Mouse (Mus musculus) forebrain, embryonic 14.5 days (tissue): ENCODE data around the gene Lipa. TPM values are rescaled to one million over a fixed set of nuclear protein-coding genes. Genes with fewer than 3 reads are reported as not detected.

Source experiments
- ATAC-seq: fragments of 200-750 bp; cut with Nextera tagmentation; 2 replicates; pipeline ENCODE4 v1.8.0; 2017; ENCODE audit warnings: mild to moderate bottlenecking, moderate library complexity
- DNase-seq: peaks from one replicate; pipeline ENCODE4 v3.0.0-alpha.2; 2015; ENCODE audit warnings: low spot score
- H3K27ac ChIP-seq: fragments of 300-500 bp; sonication (generic); 2 replicates; pipeline ENCODE4 v1.5.1; 2014; ENCODE audit warnings: low read depth, mild to moderate bottlenecking, control low read depth, low read length, moderate library complexity
- H3K27me3 ChIP-seq: fragments of 300-500 bp; sonication (generic); replicated peaks from 2 replicates; pipeline ENCODE4 v1.6.1; 2014; ENCODE audit warnings: low read length, control low read depth, mixed read lengths; ENCODE audit not compliant: control insufficient read depth, insufficient read depth
- H3K36me3 ChIP-seq: fragments of 300-500 bp; sonication (generic); 2 replicates; pipeline ENCODE4 v1.6.1; 2014; ENCODE audit warnings: low read length, control low read depth; ENCODE audit not compliant: control insufficient read depth, insufficient read depth
- H3K4me1 ChIP-seq: fragments of 300-500 bp; sonication (generic); 2 replicates; pipeline ENCODE4 v1.6.1; 2014; ENCODE audit warnings: antibody characterized with exemption, low read length, control low read depth; ENCODE audit not compliant: control insufficient read depth, insufficient read depth
- H3K4me2 ChIP-seq: fragments of 300-500 bp; sonication (generic); 2 replicates; pipeline ENCODE4 v1.6.1; 2014; ENCODE audit warnings: mild to moderate bottlenecking, control low read depth, low read length
- H3K4me3 ChIP-seq: fragments of 300-500 bp; sonication (generic); 2 replicates; pipeline ENCODE4 v1.5.1; 2014; ENCODE audit warnings: low read depth, low read length, control low read depth
- H3K9ac ChIP-seq: fragments of 300-500 bp; sonication (generic); 2 replicates; pipeline ENCODE4 v1.6.1; 2014; ENCODE audit warnings: mild to moderate bottlenecking, low read length, control low read depth, moderate library complexity
- H3K9me3 ChIP-seq: fragments of 300-500 bp; sonication (generic); replicated peaks from 2 replicates; pipeline ENCODE4 v1.6.1; 2016; ENCODE audit warnings: low read length, control low read depth, mixed read lengths; ENCODE audit not compliant: control insufficient read depth
- WGBS: fragments of 180-500 bp; shearing (Covaris S2); extraction: QIAGEN DNeasy Blood & Tissue Kit; methylation state at CpG from one replicate; pipeline ENCODE4 v1.1.7; 2014; 5-methylcytosine and 5-hydroxymethylcytosine counted together
- polyA plus RNA-seq: library from polyadenylated mRNA; unstranded; fragments of >200 nt; fragmentation: Nextera tagmentation; extraction: Ambion mirVana; gene quantifications from 2 replicates; pipeline ENCODE4 v1.2.1, GENCODE M21; 2014

The Lipa gene
- polyA plus RNA-seq, 1 experiment from 2014 or later = 18.5 TPM

- ATAC-seq (no peak), DNase-seq (no peak)
Observed at GRCm38 (mm10) chr19:34493859-34494258, 33.4 kb downstream of the Lipa start.

GRCm38 (mm10) chr19:34483547-34483946 lies 43.7 kb downstream of the Lipa start:
- DNase-seq (peak; percentile 74), ATAC-seq (no peak)
- no peaks in the 10 kb centered on the region for H3K27me3 ChIP-seq
- H3K9me3 ChIP-seq = no peaks in the 10 kb centered on the region
- no peaks in the 10 kb centered on the region for H3K4me1 ChIP-seq
- H3K4me3 ChIP-seq = no peak overlapping the region
- no peak overlapping the region for H3K27ac ChIP-seq
- WGBS = 14% methylated on average over 4 of the region's 4 CpGs
- H3K36me3 ChIP-seq = no peaks in the 10 kb centered on the region
- H3K4me2 ChIP-seq = no peak overlapping the region
- H3K9ac ChIP-seq = no peak overlapping the region

More at GRCm38 (mm10) chr19:34493859-34494258, 33.4 kb downstream of the Lipa start:
- Histone ChIP-seq H3K27ac (no peak overlapping the region), H3K4me2 (no peak overlapping the region), H3K36me3 (no peaks in the 10 kb centered on the region), H3K4me1 (no peaks in the 10 kb centered on the region), H3K4me3 (no peak overlapping the region), H3K9ac (no peak overlapping the region), H3K27me3 (no peaks in the 10 kb centered on the region), H3K9me3 (no peaks in the 10 kb centered on the region)
- WGBS = 87% methylated on average over 4 of the region's 4 CpGs

GRCm38 (mm10) chr19:34474991-34475971 lies 52.0 kb downstream of the Lipa start, which contains the start of gene Ch25h:
Gene Ch25h, minus strand, starts transcription at chr19:34475164.
- Histone ChIP-seq H3K9me3 (no peaks in the 10 kb centered on the region), H3K4me2 (peak within 1 kb of the TSS; percentile 95), H3K27ac (no peak within 1 kb of the TSS), H3K4me3 (peak within 1 kb of the TSS; percentile 50), H3K27me3 (peaks cover 20% of the 10 kb centered on the region), H3K9ac (peak within 1 kb of the TSS; percentile 46), H3K36me3 (no peaks in the 10 kb centered on the region), H3K4me1 (0 out of 2 replicates have a peak, but pooled peaks cover 3% of the 10 kb centered on the region)
- 1% methylated on average over 35 of the region's 35 CpGs for WGBS
- DNase-seq (peak; percentile 72), ATAC-seq (peak; percentile 89)

- WGBS = 6% methylated on average over 49 of the region's 49 CpGs
- Histone ChIP-seq H3K27ac (no peak overlapping the region), H3K4me1 (0 out of 2 replicates have a peak, but pooled peaks cover 3% of the 10 kb centered on the region), H3K4me3 (peak overlapping the region; percentile 50), H3K9me3 (no peaks in the 10 kb centered on the region), H3K4me2 (peak overlapping the region; percentile 95), H3K27me3 (peaks cover 20% of the 10 kb centered on the region), H3K9ac (peak overlapping the region; percentile 46), H3K36me3 (no peaks in the 10 kb centered on the region)
- DNase-seq (peak; percentile 41), ATAC-seq (peak; percentile 84)
Observed at GRCm38 (mm10) chr19:34474228-34474990, 52.9 kb downstream of the Lipa start.

GRCm38 (mm10) chr19:34471703-34472102 lies 55.6 kb downstream of the Lipa start:
- WGBS = 86% methylated on average over 2 of the region's 2 CpGs
- Histone ChIP-seq H3K4me2 (no peak overlapping the region), H3K4me1 (0 out of 2 replicates have a peak, but pooled peaks cover 3% of the 10 kb centered on the region), H3K4me3 (no peak overlapping the region), H3K36me3 (no peaks in the 10 kb centered on the region), H3K27me3 (peaks cover 20% of the 10 kb centered on the region), H3K27ac (no peak overlapping the region), H3K9ac (no peak overlapping the region), H3K9me3 (no peaks in the 10 kb centered on the region)
- DNase-seq (no peak), ATAC-seq (no peak)

- Histone ChIP-seq H3K4me1 (no peaks in the 10 kb centered on the region), H3K27ac (no peak overlapping the region), H3K36me3 (no peaks in the 10 kb centered on the region), H3K27me3 (peaks cover 6% of the 10 kb centered on the region; the same call in 1 of the 2 replicates), H3K9ac (no peak overlapping the region), H3K4me2 (no peak overlapping the region), H3K4me3 (no peak overlapping the region), H3K9me3 (no peaks in the 10 kb centered on the region)
- DNase-seq (no peak), ATAC-seq (no peak)
- WGBS = 55% methylated on average over 3 of the region's 3 CpGs
Observed at GRCm38 (mm10) chr19:34468794-34469193, 58.5 kb downstream of the Lipa start.

- H3K27me3 ChIP-seq = 0 out of 2 replicates have a peak, but pooled peaks cover 4% of the 10 kb centered on the region
- H3K4me3 ChIP-seq = no peak overlapping the region
- ATAC-seq (no peak), DNase-seq (no peak)
- H3K36me3 ChIP-seq = no peaks in the 10 kb centered on the region
- WGBS = 27% methylated on average over 6 of the region's 6 CpGs
- H3K9me3 ChIP-seq = no peaks in the 10 kb centered on the region
- no peaks in the 10 kb centered on the region for H3K4me1 ChIP-seq
- no peak overlapping the region for H3K4me2 ChIP-seq
- no peak overlapping the region for H3K27ac ChIP-seq
- H3K9ac ChIP-seq = no peak overlapping the region
Observed at GRCm38 (mm10) chr19:34468216-34468615, 59.1 kb downstream of the Lipa start.

GRCm38 (mm10) chr19:34464453-34464852 lies 62.8 kb downstream of the Lipa start:
- ATAC-seq = no peak
- DNase-seq = no peak
- H3K9me3 ChIP-seq = no peaks in the 10 kb centered on the region
- H3K4me1 ChIP-seq = no peaks in the 10 kb centered on the region
- WGBS = 82% methylated on average over 3 of the region's 3 CpGs
- H3K9ac ChIP-seq = no peak overlapping the region
- no peaks in the 10 kb centered on the region for H3K36me3 ChIP-seq
- H3K4me3 ChIP-seq = no peak overlapping the region
- no peak overlapping the region for H3K27ac ChIP-seq
- H3K4me2 ChIP-seq = no peak overlapping the region
- H3K27me3 ChIP-seq = no peaks in the 10 kb centered on the region
